Mouse (Mus musculus): Measurements from ENCODE around the gene Vwf. TPM values are rescaled to one million over a fixed set of nuclear protein-coding genes. Genes with fewer than 3 reads are reported as not detected.

Gene Vwf
- total RNA-seq, 4 experiments from 2014 or later: 13.4 to 20.8 (median 15.4) TPM

- DNase-seq (ENCODE audit: low spot score in 2 of 2): no peak
These were observed 39.0 kb downstream of the Vwf start for GRCm38 (mm10) chr6:125585579-125585978.

GRCm38 (mm10) chr6:125586042-125586566 lies 39.5 kb downstream of the Vwf start:
- DNase-seq (ENCODE audit: low spot score in 2 of 2): no peak

DNA sequence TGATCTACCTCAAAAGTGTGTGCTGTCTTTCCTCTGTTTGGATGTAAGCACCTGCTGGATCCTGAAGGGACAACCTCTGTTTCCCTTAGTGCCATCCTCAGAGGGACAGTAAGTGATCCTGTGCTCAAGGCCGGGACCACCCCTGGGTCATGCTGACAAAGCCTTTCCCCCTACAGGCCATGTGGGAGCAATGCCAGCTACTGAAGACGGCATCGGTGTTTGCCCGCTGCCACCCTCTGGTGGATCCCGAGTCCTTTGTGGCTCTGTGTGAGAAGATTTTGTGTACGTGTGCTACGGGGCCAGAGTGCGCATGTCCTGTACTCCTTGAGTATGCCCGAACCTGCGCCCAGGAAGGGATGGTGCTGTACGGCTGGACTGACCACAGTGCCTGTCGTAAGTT lies 41.7 kb downstream of the Vwf start:
- DNase-seq (ENCODE audit: low spot score in 2 of 2): no peak

GRCm38 (mm10) chr6:125589075-125589474 lies 42.5 kb downstream of the Vwf start:
- DNase-seq (ENCODE audit: low spot score in 2 of 2): no peak

DNA sequence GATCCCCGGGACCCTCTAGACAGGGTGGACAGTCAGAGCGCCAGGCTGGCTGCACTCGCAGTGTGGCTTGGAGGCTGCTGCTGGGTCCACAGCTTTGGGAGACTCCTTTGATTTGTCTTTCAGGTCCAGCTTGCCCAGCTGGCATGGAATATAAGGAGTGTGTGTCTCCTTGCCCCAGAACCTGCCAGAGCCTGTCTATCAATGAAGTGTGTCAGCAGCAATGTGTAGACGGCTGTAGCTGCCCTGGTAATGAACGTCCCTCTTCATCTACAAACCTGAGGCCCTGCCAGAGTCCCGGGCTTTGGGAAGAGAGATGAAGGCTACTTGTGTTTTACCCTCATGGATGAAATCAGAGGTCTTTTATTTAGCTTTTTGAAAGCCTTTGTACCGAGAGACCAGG lies 43.5 kb downstream of the Vwf start:
- DNase-seq (ENCODE audit: low spot score in 2 of 2): no peak

GRCm38 (mm10) chr6:125590471-125590870 lies 43.9 kb downstream of the Vwf start:
- DNase-seq (ENCODE audit: low spot score in 2 of 2): no peak

- DNase-seq (ENCODE audit: low spot score in 2 of 2): no peak
These were observed 45.2 kb downstream of the Vwf start for GRCm38 (mm10) chr6:125591652-125592385.

GRCm38 (mm10) chr6:125592536-125592935 lies 46.0 kb downstream of the Vwf start:
- no peak for DNase-seq (ENCODE audit: low spot score in 2 of 2)

GRCm38 (mm10) chr6:125594311-125594710 lies 47.7 kb downstream of the Vwf start:
- no peak for DNase-seq (ENCODE audit: low spot score in 2 of 2)

DNA sequence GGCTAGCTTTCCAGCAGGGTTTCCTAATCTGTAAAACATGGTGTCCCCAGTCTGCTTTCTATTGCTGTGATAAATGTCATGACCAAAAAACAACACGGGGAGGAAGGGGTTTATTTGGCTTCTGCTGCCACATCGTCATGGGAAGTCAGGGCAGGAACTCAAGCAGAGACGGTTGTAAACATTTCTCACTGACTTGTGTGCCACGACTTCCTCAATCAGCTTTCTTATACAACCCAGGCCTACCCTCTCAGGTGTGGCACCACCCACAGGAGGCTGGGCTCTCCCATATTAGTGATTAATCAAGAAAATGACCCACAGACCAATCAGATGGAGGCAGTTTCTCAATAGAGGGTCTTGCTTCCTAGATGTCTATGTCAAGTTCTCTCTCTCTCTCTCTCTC lies 48.3 kb downstream of the Vwf start:
- no peak for DNase-seq (ENCODE audit: low spot score in 2 of 2)

DNA sequence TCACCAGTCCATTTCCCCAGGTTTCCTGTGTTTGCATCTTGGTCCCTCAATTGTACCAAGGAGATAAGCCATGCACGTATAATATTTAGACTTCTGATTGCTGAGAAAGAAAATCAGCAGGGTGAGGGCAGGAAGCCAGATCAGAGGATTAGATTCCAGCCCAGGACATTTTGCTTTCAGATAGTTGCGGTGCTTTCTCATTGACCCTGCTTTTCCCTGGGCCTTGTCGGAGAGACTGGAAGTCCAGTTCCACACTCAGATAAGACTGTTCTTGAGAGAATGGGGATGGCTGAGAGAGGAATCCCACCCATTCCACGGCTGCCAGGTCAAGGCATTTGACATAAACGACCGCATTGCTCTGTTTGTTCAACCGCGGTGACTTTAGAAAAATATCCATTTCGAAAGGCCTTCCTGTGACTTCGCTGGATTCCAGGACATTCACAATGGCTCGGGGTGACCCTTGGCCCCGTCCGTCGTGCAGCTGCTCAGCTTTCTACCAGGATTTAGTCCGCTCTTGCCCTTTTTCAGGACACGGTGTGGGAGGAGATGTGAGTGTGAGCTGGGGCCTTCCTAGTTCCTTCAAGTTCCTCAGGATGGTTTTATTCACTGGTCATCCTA lies 50.2 kb downstream of the Vwf start:
- no peak for DNase-seq (ENCODE audit: low spot score in 2 of 2)

GRCm38 (mm10) chr6:125597716-125598115 lies 51.1 kb downstream of the Vwf start:
- no peak for DNase-seq (ENCODE audit: low spot score in 2 of 2)

- DNase-seq (ENCODE audit: low spot score in 2 of 2): peak in 1 of 2 experiments; percentile 29
These were observed 53.5 kb downstream of the Vwf start for GRCm38 (mm10) chr6:125600036-125600558.

- no peak for DNase-seq (ENCODE audit: low spot score in 2 of 2)
These were observed 54.1 kb downstream of the Vwf start for GRCm38 (mm10) chr6:125600669-125601068.

DNA sequence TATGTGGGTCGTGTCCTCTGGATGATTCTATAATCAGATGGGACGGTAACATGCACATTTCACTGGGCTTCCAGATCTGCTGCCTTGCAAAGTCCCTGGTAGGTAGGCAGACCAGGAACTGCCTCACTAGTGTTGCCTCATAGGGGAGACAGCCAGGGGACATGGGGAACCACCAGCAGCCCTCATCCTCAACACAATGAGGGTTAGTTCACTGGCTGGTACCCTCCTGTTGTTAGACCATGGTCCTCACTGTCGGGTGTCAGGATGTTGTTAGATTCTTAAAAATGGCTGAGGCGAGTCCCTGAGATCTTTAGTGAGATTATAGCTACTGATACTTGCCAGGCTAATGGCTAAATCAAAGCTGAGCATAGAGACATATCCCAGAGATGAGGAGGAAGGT lies 54.6 kb downstream of the Vwf start:
- DNase-seq (ENCODE audit: low spot score in 2 of 2): no peak

DNA sequence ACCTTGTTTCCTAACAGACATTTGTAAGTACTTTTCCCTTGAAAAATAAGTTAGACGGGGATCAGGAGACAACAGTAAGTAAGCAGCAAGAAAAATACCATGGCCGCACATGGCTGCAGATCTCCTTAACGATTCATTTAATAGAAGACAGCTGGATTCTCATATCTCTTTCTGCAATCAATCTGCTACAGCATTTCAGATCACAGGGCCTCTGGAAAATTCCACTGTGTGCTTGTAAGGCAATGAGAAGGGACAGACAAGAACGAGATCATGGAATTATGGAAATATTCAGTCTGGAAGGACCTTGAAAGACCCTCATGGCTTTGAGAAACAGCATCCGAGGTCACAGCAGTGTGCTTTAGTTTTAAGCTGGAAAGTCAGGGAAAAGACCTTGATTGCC lies 55.2 kb downstream of the Vwf start:
- DNase-seq (ENCODE audit: low spot score in 2 of 2): no peak

GRCm38 (mm10) chr6:125602354-125602753 lies 55.8 kb downstream of the Vwf start:
- no peak for DNase-seq (ENCODE audit: low spot score in 2 of 2)

GRCm38 (mm10) chr6:125603234-125603633 lies 56.7 kb downstream of the Vwf start:
- peak; percentile 66 to 72 for DNase-seq (ENCODE audit: low spot score in 2 of 2)

- no peak for DNase-seq (ENCODE audit: low spot score in 2 of 2)
These were observed 57.3 kb downstream of the Vwf start for GRCm38 (mm10) chr6:125603678-125604462.

DNA sequence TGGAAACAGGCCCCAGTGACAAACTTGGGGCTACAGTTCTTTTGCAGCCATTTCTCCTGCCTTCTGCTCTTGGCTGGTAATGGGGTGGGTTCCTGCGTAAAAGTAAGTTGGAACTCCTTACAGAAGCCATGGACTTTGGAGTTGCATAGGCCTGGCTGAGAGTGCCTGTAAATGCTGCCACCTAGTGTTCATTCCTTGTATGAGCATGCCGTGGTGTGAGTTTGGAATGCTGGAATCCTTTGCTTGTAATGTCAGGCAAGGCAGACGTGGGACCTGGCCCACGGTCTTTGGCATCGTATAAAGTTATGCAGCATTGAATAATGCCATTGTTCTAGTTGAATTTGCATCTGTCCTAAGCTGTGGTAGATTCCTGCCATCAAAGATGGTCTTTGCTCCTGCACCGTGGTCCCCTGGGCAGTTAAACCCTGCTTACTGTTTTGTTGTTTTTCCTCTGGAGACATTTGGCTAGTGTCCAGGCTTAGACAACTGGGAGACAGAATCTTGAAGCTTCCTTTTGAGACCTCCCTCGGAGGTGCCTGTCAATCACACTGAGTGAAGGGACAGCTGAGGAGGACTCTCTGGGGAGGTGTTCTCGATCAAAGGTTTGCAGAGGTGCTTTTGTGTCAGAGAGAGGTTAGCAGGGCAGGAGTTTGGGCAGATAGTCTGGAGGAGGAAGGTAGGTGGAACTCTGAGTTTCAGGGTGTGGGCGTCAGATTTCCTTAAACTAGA lies 58.1 kb downstream of the Vwf start:
- peak; percentile 51 to 52 for DNase-seq (ENCODE audit: low spot score in 2 of 2)

DNA sequence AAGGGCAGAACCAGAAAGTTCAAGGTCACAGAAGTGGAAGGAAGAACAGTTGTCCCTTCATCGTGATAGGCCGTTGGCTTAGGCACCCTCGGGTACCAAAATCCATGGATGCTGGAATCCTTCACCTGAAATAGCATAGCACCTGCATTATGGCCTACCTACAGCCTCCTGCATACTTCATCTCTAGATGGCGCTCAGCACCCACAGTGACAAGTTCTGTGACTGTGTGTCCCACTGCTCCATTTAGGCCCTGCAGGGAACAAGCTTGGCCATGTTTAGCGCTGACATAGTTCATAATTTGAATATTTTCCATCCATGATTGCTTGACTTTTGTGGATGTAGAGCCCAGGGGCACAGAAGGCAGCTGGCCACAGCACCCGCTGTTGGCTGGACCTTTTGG lies 62.5 kb downstream of the Vwf start:
- DNase-seq (ENCODE audit: low spot score in 2 of 2): no peak
